Mouse (Mus musculus): ENCODE measurements around the gene Phyhd1.

Gene Phyhd1

GRCm38 (mm10) chr2:30265767-30266253 is at the start of gene Phyhd1:
Phyhd1 (plus strand) TSS chr2:30266203.
- no peak for DNase-seq (ENCODE audit: low spot score)

GRCm38 (mm10) chr2:30216293-30216692 is 49.7 kb upstream of the Phyhd1 start:
- DNase-seq (ENCODE audit: low spot score): no peak

GRCm38 (mm10) chr2:30235593-30235992 is 30.4 kb upstream of the Phyhd1 start:
- no peak for DNase-seq (ENCODE audit: low spot score)

GRCm38 (mm10) chr2:30236426-30237198 is 29.4 kb upstream of the Phyhd1 start:
- DNase-seq (ENCODE audit: low spot score): no peak

GRCm38 (mm10) chr2:30237199-30237880 is 28.7 kb upstream of the Phyhd1 start, which contains the start of gene Lrrc8a:
Lrrc8a (plus strand) TSS chr2:30237715.
- DNase-seq (ENCODE audit: low spot score): peak; percentile 100

GRCm38 (mm10) chr2:30237881-30238280 is 28.1 kb upstream of the Phyhd1 start:
- DNase-seq (ENCODE audit: low spot score): peak; percentile 60

GRCm38 (mm10) chr2:30238906-30239465 is 27.0 kb upstream of the Phyhd1 start:
- DNase-seq (ENCODE audit: low spot score): no peak

- no peak for DNase-seq (ENCODE audit: low spot score)
These were observed 26.2 kb upstream of the Phyhd1 start for GRCm38 (mm10) chr2:30239777-30240176.

- no peak for DNase-seq (ENCODE audit: low spot score)
These were observed 25.7 kb upstream of the Phyhd1 start, which contains the start of gene Gm28035 for GRCm38 (mm10) chr2:30240267-30240666. Gm28035 (plus strand) TSS chr2:30240567.

GRCm38 (mm10) chr2:30242509-30242908 is 23.5 kb upstream of the Phyhd1 start:
- no peak for DNase-seq (ENCODE audit: low spot score)

GRCm38 (mm10) chr2:30243391-30243790 is 22.6 kb upstream of the Phyhd1 start:
- no peak for DNase-seq (ENCODE audit: low spot score)

- DNase-seq (ENCODE audit: low spot score): no peak
These were observed 21.3 kb upstream of the Phyhd1 start for GRCm38 (mm10) chr2:30244595-30245178.

- DNase-seq (ENCODE audit: low spot score): no peak
These were observed 19.0 kb upstream of the Phyhd1 start for GRCm38 (mm10) chr2:30247036-30247435.

- no peak for DNase-seq (ENCODE audit: low spot score)
These were observed 18.3 kb upstream of the Phyhd1 start for GRCm38 (mm10) chr2:30247681-30248080.

GRCm38 (mm10) chr2:30249182-30249581 is 16.8 kb upstream of the Phyhd1 start:
- DNase-seq (ENCODE audit: low spot score): no peak

- DNase-seq (ENCODE audit: low spot score): no peak
These were observed 15.6 kb upstream of the Phyhd1 start for GRCm38 (mm10) chr2:30250166-30251128.

GRCm38 (mm10) chr2:30251417-30252104 is 14.4 kb upstream of the Phyhd1 start:
- peak; percentile 91 for DNase-seq (ENCODE audit: low spot score)

- DNase-seq (ENCODE audit: low spot score): no peak
These were observed 13.5 kb upstream of the Phyhd1 start for GRCm38 (mm10) chr2:30252521-30252920.

- DNase-seq (ENCODE audit: low spot score): peak; percentile 60
These were observed 12.2 kb upstream of the Phyhd1 start for GRCm38 (mm10) chr2:30253809-30254208.

GRCm38 (mm10) chr2:30255631-30256395 is 10.2 kb upstream of the Phyhd1 start:
- DNase-seq (ENCODE audit: low spot score): no peak
